Mouse (Mus musculus) CH12.LX (cell line): ENCODE measurements at regions not wholly inside any gene's neighbourhood (a gene's known extent, or its start where the extent isn't known, plus 50 kb on each side); places are given as distances from the start of the nearest gene placed in this dataset.

Experiments used
- DNase-seq: peaks from one replicate; pipeline ENCODE4 v3.0.0-alpha.2; 2013; ENCODE audit errors: extremely low read depth
- H3K27ac ChIP-seq: 2 replicates; pipeline ENCODE4 v1.5.1; 2012; ENCODE audit warnings: low read depth, mild to moderate bottlenecking, control low read depth, moderate library complexity; ENCODE audit not compliant: insufficient read depth
- H3K27me3 ChIP-seq: replicated peaks from 2 replicates; pipeline ENCODE3; 2012; ENCODE audit warnings: inconsistent platforms
- H3K36me3 ChIP-seq, 2 experiments: replicated peaks in 1 of 2; 2 replicates each; pipeline versions ENCODE3 to v1.6.1; 2012; ENCODE audit warnings: inconsistent platforms in 1 of 2, low read length in 1 of 2, mild to moderate bottlenecking in 1 of 2, mixed read lengths in 1 of 2, moderate library complexity in 1 of 2; ENCODE audit not compliant: control insufficient read depth in 1 of 2, insufficient read depth in 1 of 2
- H3K4me1 ChIP-seq, 2 experiments: 2 replicates each; pipeline ENCODE4 v1.6.1; 2012; ENCODE audit warnings: inconsistent platforms in 1 of 2, moderate library complexity in 1 of 2; ENCODE audit not compliant: insufficient read depth in 2 of 2, control insufficient read depth in 1 of 2
- H3K4me2 ChIP-seq: 2 replicates; pipeline ENCODE4 v1.6.1; 2012; ENCODE audit warnings: low read depth, mild to moderate bottlenecking, control low read depth; ENCODE audit not compliant: poor library complexity, insufficient read depth, severe bottlenecking
- H3K4me3 ChIP-seq, 3 experiments: fragments of 150-350 bp in 1 of 3; sonication (generic) in 1 of 3; replicated peaks in 1 of 3; 2 replicates each; pipeline versions ENCODE3 to v1.5.1; 2011 to 2012; ENCODE audit warnings: low read depth in 2 of 3, low read length in 2 of 3, mild to moderate bottlenecking in 2 of 3, moderate library complexity in 2 of 3, control low read depth in 1 of 3, improper control_type of control experiment in 1 of 3, inconsistent platforms in 1 of 3, mixed read lengths in 1 of 3; ENCODE audit not compliant: poor library complexity in 1 of 3
- H3K79me2 ChIP-seq: replicated peaks from 2 replicates; pipeline ENCODE4 v1.6.1; 2012; ENCODE audit warnings: mild to moderate bottlenecking, moderate library complexity; ENCODE audit not compliant: control insufficient read depth, poor library complexity, insufficient read depth, severe bottlenecking; ENCODE audit errors: extremely low read depth
- H3K9ac ChIP-seq: 2 replicates; pipeline ENCODE4 v1.6.1; 2012; ENCODE audit warnings: low read depth, mild to moderate bottlenecking, control low read depth, moderate library complexity; ENCODE audit not compliant: insufficient read depth
- H3K9me3 ChIP-seq: replicated peaks from 2 replicates; pipeline ENCODE3; 2012; ENCODE audit warnings: low read length, inconsistent platforms, mixed read lengths
- BHLHE40 ChIP-seq: IDR thresholded peaks from 2 replicates; pipeline ENCODE4 v1.6.1; 2011; ENCODE audit warnings: mild to moderate bottlenecking, low read depth, low read length, improper control_type of control experiment
- CHD2 ChIP-seq: IDR thresholded peaks from 2 replicates; pipeline ENCODE4 v1.6.1; 2011; ENCODE audit warnings: low read length, improper control_type of control experiment
- E2F4 ChIP-seq: IDR thresholded peaks from 2 replicates; pipeline ENCODE4 v1.6.1; 2011; ENCODE audit warnings: low read depth, low read length, improper control_type of control experiment; ENCODE audit not compliant: insufficient replicate concordance
- EP300 ChIP-seq: IDR thresholded peaks from 2 replicates; pipeline ENCODE4 v1.6.1; 2011; ENCODE audit warnings: low read length, improper control_type of control experiment
- ETS1 ChIP-seq: conservative IDR thresholded peaks from 2 replicates; pipeline ENCODE4 v1.6.1; 2012; ENCODE audit warnings: low read depth, mild to moderate bottlenecking, inconsistent platforms, low read length, improper control_type of control experiment, moderate library complexity
- GABPA ChIP-seq: IDR thresholded peaks from 2 replicates; pipeline ENCODE4 v1.6.1; 2012; ENCODE audit warnings: low read depth, low read length, improper control_type of control experiment, inconsistent platforms; ENCODE audit not compliant: insufficient replicate concordance
- JUN ChIP-seq: IDR thresholded peaks from 2 replicates; pipeline ENCODE4 v1.6.1; 2011; ENCODE audit warnings: low read depth, mild to moderate bottlenecking, low read length, improper control_type of control experiment, moderate library complexity; ENCODE audit not compliant: insufficient read depth
- JUND ChIP-seq: conservative IDR thresholded peaks from 2 replicates; pipeline ENCODE4 v1.6.1; 2011; ENCODE audit warnings: low read depth, low read length, improper control_type of control experiment
- MXI1 ChIP-seq: IDR thresholded peaks from 2 replicates; pipeline ENCODE4 v1.6.1; 2011; ENCODE audit warnings: mild to moderate bottlenecking, low read depth, low read length, improper control_type of control experiment
- MYC ChIP-seq: IDR thresholded peaks from 2 replicates; pipeline ENCODE4 v1.6.1; 2011; ENCODE audit warnings: low read depth, mild to moderate bottlenecking, improper control_type of control experiment, low read length
- NRF1 ChIP-seq: IDR thresholded peaks from 2 replicates; pipeline ENCODE4 v1.6.1; 2014; ENCODE audit warnings: low read depth, mild to moderate bottlenecking, inconsistent platforms, low read length, improper control_type of control experiment, moderate library complexity
- PAX5 ChIP-seq: IDR thresholded peaks from 2 replicates; pipeline ENCODE4 v1.6.1; 2012; ENCODE audit warnings: low read length, inconsistent platforms, mixed read lengths
- POLR2AphosphoS2 ChIP-seq: IDR thresholded peaks from 2 replicates; pipeline ENCODE4 v1.6.1; 2011; ENCODE audit warnings: low read depth, low read length, improper control_type of control experiment
- RAD21 ChIP-seq: IDR thresholded peaks from 2 replicates; pipeline ENCODE4 v1.6.1; 2011; ENCODE audit warnings: low read depth, mild to moderate bottlenecking, low read length, improper control_type of control experiment, moderate library complexity
- RCOR1 ChIP-seq: conservative IDR thresholded peaks from 2 replicates; pipeline ENCODE4 v1.6.1; 2012; ENCODE audit warnings: low read depth, mild to moderate bottlenecking, inconsistent platforms, low read length, improper control_type of control experiment
- SIN3A ChIP-seq: IDR thresholded peaks from 2 replicates; pipeline ENCODE4 v1.6.1; 2012; ENCODE audit warnings: low read length, improper control_type of control experiment, inconsistent platforms
- SMC3 ChIP-seq: IDR thresholded peaks from 2 replicates; pipeline ENCODE4 v1.6.1; 2011; ENCODE audit warnings: low read depth, low read length, improper control_type of control experiment
- TCF12 ChIP-seq: IDR thresholded peaks from 2 replicates; pipeline ENCODE4 v1.6.1; 2014; ENCODE audit warnings: low read depth, mild to moderate bottlenecking, inconsistent platforms, low read length, improper control_type of control experiment
- UBTF ChIP-seq: IDR thresholded peaks from 2 replicates; pipeline ENCODE4 v1.6.1; 2012; ENCODE audit warnings: low read depth, mild to moderate bottlenecking, inconsistent platforms, low read length, improper control_type of control experiment, moderate library complexity
- USF1 ChIP-seq: IDR thresholded peaks from 2 replicates; pipeline ENCODE4 v1.6.1; 2014; ENCODE audit warnings: low read depth, mild to moderate bottlenecking, inconsistent platforms, low read length, improper control_type of control experiment
- ZKSCAN1 ChIP-seq: IDR thresholded peaks from 2 replicates; pipeline ENCODE4 v1.6.1; 2012; ENCODE audit warnings: low read depth, inconsistent platforms, low read length, improper control_type of control experiment, borderline replicate concordance
- ZMIZ1 ChIP-seq: IDR thresholded peaks from 2 replicates; pipeline ENCODE4 v1.6.1; 2012; ENCODE audit warnings: low read depth, mild to moderate bottlenecking, inconsistent platforms, low read length, improper control_type of control experiment
- ZNF384 ChIP-seq: IDR thresholded peaks from 2 replicates; pipeline ENCODE4 v1.6.1; 2012; ENCODE audit warnings: low read depth, low read length, improper control_type of control experiment, inconsistent platforms
- dilution Hi-C: fragments of 300-500 bp; cut with MboI; formaldehyde crosslinking; loops from 2 replicates; pipeline ENCODE4 v1.14.3; 2020; ENCODE audit warnings: low sequenced_read_pairs; ENCODE audit not compliant: extremely low pct_unique_long_range_greater_than_20kb, extremely low pct_ligation_motif_present
- in situ Hi-C: fragments of 300-500 bp; cut with MboI; formaldehyde crosslinking; loops from 3 replicates; pipeline ENCODE4 v1.14.3; 2019; ENCODE audit warnings: low sequenced_read_pairs, low pct_ligation_motif_present, low pct_unique_long_range_greater_than_20kb, mixed read lengths

- no peak overlapping the region for H3K27ac ChIP-seq
- dilution Hi-C loops = no loop called here
Measured at GRCm38 (mm10) chr3:151908886-151909285, 71.5 kb upstream of the Ptgfr start.

GRCm38 (mm10) chr3:151905775-151906174 is 68.3 kb upstream of the Ptgfr start:
- in situ Hi-C loops = no loop called here
- Histone ChIP-seq H3K36me3 (no peaks in the 10 kb centered on the region), H3K27me3 (no peaks in the 10 kb centered on the region), H3K27ac (no peak overlapping the region), H3K9ac (no peak overlapping the region), H3K4me3 (no peak overlapping the region), H3K9me3 (no peaks in the 10 kb centered on the region), H3K79me2 (no peaks in the 10 kb centered on the region), H3K4me2 (no peak overlapping the region), H3K4me1 (peaks cover 0 to 20% of the 10 kb centered on the region in 2 experiments; a peak in 2 of 4 replicates)
- dilution Hi-C loops = no loop called here
- TF ChIP-seq GABPA = no peak
- TF ChIP-seq ETS1 = no peak
- TF ChIP-seq PAX5 = no peak
- no peak for TF ChIP-seq NRF1
- TF ChIP-seq SIN3A = no peak
- no peak for TF ChIP-seq RAD21
- TF ChIP-seq ZKSCAN1 = no peak
- no peak for TF ChIP-seq MYC
- TF ChIP-seq EP300 = no peak
- TF ChIP-seq MXI1 = no peak
- TF ChIP-seq ZNF384 = no peak
- no peak for TF ChIP-seq RCOR1
- no peak for TF ChIP-seq E2F4
- no peak for TF ChIP-seq ZMIZ1
- no peak for TF ChIP-seq JUN
- TF ChIP-seq JUND = no peak
- no peak for TF ChIP-seq SMC3
- TF ChIP-seq UBTF = no peak
- TF ChIP-seq BHLHE40 = no peak
- TF ChIP-seq, all 38 proteins: peak for 0
- no peak for DNase-seq

More at GRCm38 (mm10) chr3:151908886-151909285, 71.5 kb upstream of the Ptgfr start:
- H3K9me3 ChIP-seq = no peaks in the 10 kb centered on the region
- in situ Hi-C loops = no loop called here
- no peaks in the 10 kb centered on the region for H3K79me2 ChIP-seq
- peaks cover 1 to 19% of the 10 kb centered on the region in 2 experiments for H3K4me1 ChIP-seq
- no peak for DNase-seq
- no peak overlapping the region for H3K4me3 ChIP-seq
- no peak overlapping the region for H3K4me2 ChIP-seq
- no peaks in the 10 kb centered on the region for H3K27me3 ChIP-seq
- no peak overlapping the region for H3K9ac ChIP-seq
- no peaks in the 10 kb centered on the region for H3K36me3 ChIP-seq
- TF ChIP-seq USF1 (no peak), POLR2AphosphoS2 (no peak), GABPA (no peak), RCOR1 (no peak), CHD2 (no peak), NRF1 (no peak), JUND (no peak), BHLHE40 (no peak), TCF12 (no peak)
